Mouse (Mus musculus): ENCODE measurements around the gene Gm281. TPM values are rescaled to one million over a fixed set of nuclear protein-coding genes. Genes with fewer than 3 reads are reported as not detected.

Gene Gm281
- total and polyA plus RNA-seq, 2 experiments from 2014 or later: not detected

DNA sequence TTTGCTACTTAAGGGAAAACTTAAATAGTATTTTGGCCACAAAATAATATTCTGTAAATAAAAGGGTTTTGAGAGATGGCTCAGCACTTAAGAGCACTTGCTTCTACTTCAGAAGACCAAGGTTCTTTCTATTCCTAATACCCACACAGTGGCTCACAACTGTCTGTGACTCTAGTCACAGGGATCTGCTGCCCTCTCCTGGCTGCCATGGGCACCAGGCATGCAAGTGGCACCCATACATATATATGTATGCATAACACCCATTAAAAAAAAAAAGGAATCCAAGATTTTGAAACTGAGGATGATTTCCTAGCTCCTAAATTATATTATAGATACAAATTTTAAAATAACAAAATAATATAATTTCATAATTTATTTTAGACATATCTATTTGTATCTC, 36.1 kb upstream of the Gm281 start:
- peak; percentile 71 for DNase-seq (ENCODE audit: low spot score)
- Histone ChIP-seq H3K36me3 (ENCODE audit: insufficient read depth, low read length) (peaks cover 35% of the 10 kb centered on the region), H3K4me3 (ENCODE audit: low read length) (no peak overlapping the region), H3K9ac (replicated peaks; ENCODE audit: low read length) (no peak overlapping the region), H3K27me3 (ENCODE audit: insufficient read depth, low read length) (no peaks in the 10 kb centered on the region), H3K4me2 (ENCODE audit: low read depth, low read length) (no peak overlapping the region), H3K4me1 (ENCODE audit: insufficient read depth, low read length) (no peaks in the 10 kb centered on the region), H3K27ac (no peak overlapping the region), H3K9me3 (ENCODE audit: low read length) (no peaks in the 10 kb centered on the region)
- ATAC-seq: peak; percentile 66; the same call in 1 of the 2 replicates
- peak; percentile 76 for TF ChIP-seq CTCF (IDR thresholded peaks at IDR 0.05; ENCODE audit: low read depth)

DNA sequence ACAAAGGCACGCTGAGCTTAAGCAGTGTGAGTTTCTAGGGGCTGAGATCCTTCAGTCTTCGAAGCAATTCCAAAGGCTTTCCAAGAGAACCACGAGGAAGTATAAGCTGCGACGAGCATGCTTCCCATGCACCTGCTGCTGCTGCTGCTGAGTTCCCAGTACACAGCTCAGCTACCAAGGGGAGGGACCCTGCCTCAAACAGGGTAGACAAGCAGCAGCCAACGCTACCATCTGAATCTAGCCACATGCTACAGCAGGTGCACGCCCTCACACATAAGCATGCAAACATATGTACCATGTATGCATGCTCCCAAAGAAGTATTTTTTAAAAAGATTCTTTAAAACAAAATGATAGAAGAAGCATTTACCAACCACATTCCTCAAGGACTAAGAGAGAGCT, 34.1 kb upstream of the Gm281 start:
- DNase-seq (ENCODE audit: low spot score): no peak
- no peaks in the 10 kb centered on the region for H3K4me1 ChIP-seq (ENCODE audit: insufficient read depth, low read length)
- no peak overlapping the region for H3K4me2 ChIP-seq (ENCODE audit: low read depth, low read length)
- TF ChIP-seq CTCF (IDR thresholded peaks at IDR 0.05; ENCODE audit: low read depth): no peak
- peak; percentile 53; the same call in 1 of the 2 replicates for ATAC-seq
- peaks cover 35% of the 10 kb centered on the region for H3K36me3 ChIP-seq (ENCODE audit: insufficient read depth, low read length)
- H3K27me3 ChIP-seq (ENCODE audit: insufficient read depth, low read length): no peaks in the 10 kb centered on the region
- H3K27ac ChIP-seq: no peak overlapping the region
- no peak overlapping the region for H3K9ac ChIP-seq (replicated peaks; ENCODE audit: low read length)
- 85% methylated on average over 7 of the region's 7 CpGs for WGBS
- H3K9me3 ChIP-seq (ENCODE audit: low read length): no peaks in the 10 kb centered on the region
- H3K4me3 ChIP-seq (ENCODE audit: low read length): no peak overlapping the region

DNA sequence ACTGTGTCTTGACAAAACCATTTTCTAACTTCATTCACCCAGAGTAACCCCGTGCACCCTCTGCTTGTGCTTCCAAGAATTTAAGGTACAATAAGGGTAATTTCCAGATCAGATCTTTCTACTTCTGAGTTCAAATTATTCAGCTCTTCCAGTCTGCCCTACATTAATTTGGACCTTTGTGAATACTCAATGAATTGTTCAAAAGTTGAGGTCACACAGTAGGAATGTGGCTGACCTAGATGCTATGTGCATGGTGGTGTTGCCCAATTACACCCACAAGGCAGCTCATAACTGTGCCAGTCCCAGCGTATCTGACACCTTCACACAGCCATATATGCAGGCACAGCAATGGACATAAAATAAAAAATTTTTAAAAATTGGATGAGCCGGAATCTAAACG, 30.4 kb upstream of the Gm281 start:
- WGBS: 92% methylated on average over 4 of the region's 4 CpGs
- ATAC-seq: no peak
- Histone ChIP-seq H3K4me2 (ENCODE audit: low read depth, low read length) (no peak overlapping the region), H3K36me3 (ENCODE audit: insufficient read depth, low read length) (peaks cover 18% of the 10 kb centered on the region; the same call in 1 of the 2 replicates), H3K4me3 (ENCODE audit: low read length) (no peak overlapping the region), H3K27ac (no peak overlapping the region), H3K4me1 (ENCODE audit: insufficient read depth, low read length) (no peaks in the 10 kb centered on the region), H3K27me3 (ENCODE audit: insufficient read depth, low read length) (no peaks in the 10 kb centered on the region), H3K9ac (replicated peaks; ENCODE audit: low read length) (no peak overlapping the region), H3K9me3 (ENCODE audit: low read length) (no peaks in the 10 kb centered on the region)
- no peak for DNase-seq (ENCODE audit: low spot score)
- no peak for TF ChIP-seq CTCF (IDR thresholded peaks at IDR 0.05; ENCODE audit: low read depth)

DNA sequence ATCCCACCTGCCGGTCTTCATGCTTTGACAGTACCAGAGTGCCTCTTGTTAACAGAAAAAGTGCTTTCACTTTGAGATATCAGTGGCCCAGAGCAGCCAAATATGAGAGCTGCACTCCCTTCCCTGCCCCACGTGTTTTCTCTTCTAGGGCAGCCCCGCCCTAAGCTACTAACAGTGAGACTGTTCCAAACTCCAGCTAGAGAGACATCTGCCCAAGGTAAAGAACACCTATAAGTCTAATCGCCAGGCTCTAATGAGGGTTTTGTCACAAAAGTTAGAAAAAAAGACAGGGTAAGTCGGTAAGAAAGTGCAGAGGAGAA, 19.7 kb upstream of the Gm281 start:
- TF ChIP-seq CTCF (IDR thresholded peaks at IDR 0.05; ENCODE audit: low read depth): no peak
- H3K36me3 ChIP-seq (ENCODE audit: insufficient read depth, low read length): no peaks in the 10 kb centered on the region
- peak overlapping the region; percentile 60 for H3K4me2 ChIP-seq (ENCODE audit: low read depth, low read length)
- no peak for ATAC-seq
- H3K4me1 ChIP-seq (ENCODE audit: insufficient read depth, low read length): no peaks in the 10 kb centered on the region; the same call in 1 of the 2 replicates
- DNase-seq (ENCODE audit: low spot score): no peak
- 56% methylated on average over 5 of the region's 5 CpGs for WGBS
- H3K9ac ChIP-seq (replicated peaks; ENCODE audit: low read length): 0 out of 2 replicates have a peak overlapping the region, but pooled peaks have one; percentile 35
- H3K4me3 ChIP-seq (ENCODE audit: low read length): no peak overlapping the region
- no peaks in the 10 kb centered on the region for H3K27me3 ChIP-seq (ENCODE audit: insufficient read depth, low read length)
- H3K27ac ChIP-seq: no peak overlapping the region
- H3K9me3 ChIP-seq (ENCODE audit: low read length): no peaks in the 10 kb centered on the region

DNA sequence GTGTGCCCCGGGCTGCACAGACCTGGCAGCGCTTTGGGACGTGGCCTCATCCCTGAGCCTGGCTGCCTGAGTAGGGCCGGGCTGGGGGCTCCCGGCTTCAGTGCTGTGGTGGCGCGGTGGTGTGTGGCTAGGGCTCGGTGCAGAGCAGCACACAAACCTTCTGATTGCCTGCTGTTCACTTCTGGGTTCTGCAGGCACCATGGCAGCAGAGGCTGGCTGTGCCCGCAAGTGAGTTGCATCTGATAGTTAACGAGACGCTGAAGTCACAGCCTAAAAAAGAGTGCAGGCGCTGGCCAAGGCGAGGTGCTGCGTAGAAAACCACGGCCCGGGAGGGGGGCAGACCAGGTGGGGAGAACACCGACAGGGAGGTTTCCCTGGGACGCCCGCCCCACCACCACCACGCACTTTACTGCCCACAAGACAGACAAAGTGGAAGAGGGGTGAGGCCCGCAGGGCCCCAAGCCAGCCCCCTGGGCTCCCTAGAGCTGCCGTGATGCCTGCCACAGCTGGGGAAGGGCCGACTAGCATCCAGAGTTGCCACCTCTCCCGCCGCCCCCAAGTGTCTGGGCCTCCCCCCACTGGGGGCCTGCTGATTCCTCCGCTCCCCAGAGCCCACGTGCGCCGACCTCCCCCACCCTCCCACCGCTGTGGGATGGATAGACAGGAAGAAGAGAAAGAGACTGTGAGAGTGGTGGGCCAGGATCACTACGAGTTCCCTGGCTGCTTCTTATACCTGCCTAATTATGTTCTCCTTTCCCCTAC, 19.2 kb upstream of the Gm281 start:
- Histone ChIP-seq H3K36me3 (ENCODE audit: insufficient read depth, low read length) (no peaks in the 10 kb centered on the region), H3K9me3 (ENCODE audit: low read length) (no peaks in the 10 kb centered on the region), H3K27me3 (ENCODE audit: insufficient read depth, low read length) (no peaks in the 10 kb centered on the region), H3K4me1 (ENCODE audit: insufficient read depth, low read length) (no peaks in the 10 kb centered on the region; the same call in 1 of the 2 replicates), H3K4me2 (ENCODE audit: low read depth, low read length) (peak overlapping the region; percentile 60), H3K4me3 (ENCODE audit: low read length) (peak overlapping the region; percentile 29), H3K27ac (no peak overlapping the region), H3K9ac (replicated peaks; ENCODE audit: low read length) (peak overlapping the region; percentile 35; the same call in 1 of the 2 replicates)
- no peak for TF ChIP-seq CTCF (IDR thresholded peaks at IDR 0.05; ENCODE audit: low read depth)
- DNase-seq (ENCODE audit: low spot score) (no peak), ATAC-seq (peak; percentile 67)
- WGBS: 39% methylated on average over 29 of the region's 31 CpGs

DNA sequence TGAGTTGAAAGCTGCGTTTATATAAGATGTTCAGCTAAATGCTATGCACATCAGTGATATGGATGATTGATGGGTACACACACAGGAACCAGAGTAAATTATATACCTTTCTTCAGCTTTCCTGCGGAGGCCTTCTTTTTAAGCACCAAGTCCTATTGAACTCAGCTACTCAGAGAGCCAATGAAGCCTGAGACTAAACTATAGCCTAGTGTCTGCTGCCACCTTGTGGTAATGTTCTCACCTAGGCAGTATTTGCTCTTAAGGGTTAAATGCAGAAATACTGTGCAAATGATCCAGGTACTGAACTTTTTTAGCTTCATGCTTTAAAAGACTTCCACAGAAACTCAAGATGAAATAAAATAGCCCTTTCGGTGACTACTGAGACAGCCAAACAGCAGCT, 3.4 kb upstream of the Gm281 start:
- peak; percentile 82 for ATAC-seq
- peak; percentile 91 for TF ChIP-seq CTCF (IDR thresholded peaks at IDR 0.05; ENCODE audit: low read depth)

DNA sequence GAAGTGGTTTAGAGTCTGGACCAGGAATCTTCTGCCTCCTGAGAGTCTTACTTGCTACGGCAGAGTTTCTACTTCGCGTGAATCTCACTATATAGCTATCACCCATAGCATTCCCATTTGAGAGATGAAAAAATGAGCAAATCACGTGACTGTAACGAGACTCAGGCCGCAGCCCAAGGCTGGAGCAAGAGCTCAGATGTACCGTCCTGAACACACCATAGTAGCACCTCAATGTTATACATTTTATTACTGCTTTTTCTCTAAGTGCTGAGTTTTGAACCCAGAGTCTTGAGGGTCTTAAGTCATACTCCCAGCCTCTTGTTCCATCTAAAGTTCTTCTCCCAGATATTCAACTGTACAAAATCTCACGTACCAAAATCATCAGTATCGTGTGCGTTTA, 2.9 kb upstream of the Gm281 start:
- no peak for DNase-seq (ENCODE audit: low spot score)
- Histone ChIP-seq H3K9ac (replicated peaks; ENCODE audit: low read length) (no peak overlapping the region), H3K27ac (no peak overlapping the region), H3K27me3 (ENCODE audit: insufficient read depth, low read length) (no peaks in the 10 kb centered on the region), H3K4me3 (ENCODE audit: low read length) (no peak overlapping the region), H3K4me1 (ENCODE audit: insufficient read depth, low read length) (no peaks in the 10 kb centered on the region), H3K9me3 (ENCODE audit: low read length) (no peaks in the 10 kb centered on the region), H3K4me2 (ENCODE audit: low read depth, low read length) (no peak overlapping the region), H3K36me3 (ENCODE audit: insufficient read depth, low read length) (no peaks in the 10 kb centered on the region)
- TF ChIP-seq CTCF (IDR thresholded peaks at IDR 0.05; ENCODE audit: low read depth): no peak
- peak; percentile 40; the same call in 1 of the 2 replicates for ATAC-seq
- WGBS: 88% methylated on average over 10 of the region's 10 CpGs

More for the DNA sequence above, 3.4 kb upstream of the Gm281 start:
- H3K27me3 ChIP-seq (ENCODE audit: insufficient read depth, low read length): no peaks in the 10 kb centered on the region
- no peaks in the 10 kb centered on the region for H3K9me3 ChIP-seq (ENCODE audit: low read length)
- H3K4me1 ChIP-seq (ENCODE audit: insufficient read depth, low read length): no peaks in the 10 kb centered on the region
- peak; percentile 94 for DNase-seq (ENCODE audit: low spot score)
- no peaks in the 10 kb centered on the region for H3K36me3 ChIP-seq (ENCODE audit: insufficient read depth, low read length)
- no peak overlapping the region for H3K27ac ChIP-seq
- no peak overlapping the region for H3K4me3 ChIP-seq (ENCODE audit: low read length)
- H3K4me2 ChIP-seq (ENCODE audit: low read depth, low read length): no peak overlapping the region
- H3K9ac ChIP-seq (replicated peaks; ENCODE audit: low read length): no peak overlapping the region
- WGBS: 34% methylated on average over 3 of the region's 3 CpGs

All from hindbrain, postnatal 0 days (tissue).